In the genomic region with DNA sequence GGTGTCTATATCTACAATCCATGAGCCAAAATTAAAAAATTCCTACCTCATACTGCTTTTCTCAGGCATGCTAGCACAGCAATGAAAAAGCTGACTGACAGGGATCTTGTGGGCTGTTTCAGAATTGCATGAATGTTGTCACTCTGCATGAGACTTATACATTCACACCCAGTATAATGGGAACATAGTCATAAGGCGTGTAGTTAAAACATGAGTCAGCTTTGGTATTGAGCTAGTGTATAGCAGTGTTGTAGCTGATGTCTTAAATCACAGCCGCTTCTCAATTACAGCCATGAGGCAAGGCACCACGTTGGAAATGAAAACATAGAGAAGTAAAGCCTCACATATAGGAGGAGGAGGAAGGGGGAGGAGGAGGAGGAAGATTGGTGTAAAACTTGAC, we compare ENCODE assay signal across 32 mouse cellular contexts.
"Had no signal": no experiment of that assay in that cellular context is flagged by ENCODE, and none has a peak within 500 bp of the region (broad histone marks: within the 10 kb centered on the region; RNA-seq: fewer than 3 reads in every experiment).

No protein-coding gene starts in this region.

- ATAC-seq: liver, embryonic 12.5 days; liver, postnatal 0 days; lung, postnatal 0 days; midbrain, embryonic 13.5 days; midbrain, embryonic 15.5 days; midbrain, embryonic 16.5 days had no signal

- H3K27me3 ChIP-seq: limb, embryonic 12.5 days; limb, embryonic 13.5 days; limb, embryonic 15.5 days; liver, embryonic 12.5 days; liver, embryonic 13.5 days; liver, embryonic 15.5 days; lung, embryonic 15.5 days; megakaryocyte, embryonic 14.5 days; midbrain, embryonic 12.5 days; midbrain, embryonic 13.5 days; midbrain, embryonic 15.5 days; neural tube, embryonic 12.5 days had no signal

- H3K4me2 ChIP-seq: limb, embryonic 12.5 days; limb, embryonic 13.5 days; limb, embryonic 15.5 days; liver, embryonic 11.5 days; liver, embryonic 12.5 days; liver, embryonic 13.5 days; liver, embryonic 15.5 days; lung, embryonic 14.5 days; lung, embryonic 15.5 days; midbrain, embryonic 11.5 days; midbrain, embryonic 12.5 days; midbrain, embryonic 13.5 days; midbrain, embryonic 15.5 days; neural tube, embryonic 12.5 days had no signal

- H3K9ac ChIP-seq: limb, embryonic 12.5 days; limb, embryonic 13.5 days; limb, embryonic 15.5 days; liver, embryonic 12.5 days; liver, embryonic 13.5 days; liver, embryonic 14.5 days; liver, embryonic 15.5 days; liver, postnatal 0 days; lung, embryonic 14.5 days; lung, embryonic 15.5 days; midbrain, embryonic 12.5 days; midbrain, embryonic 13.5 days; midbrain, embryonic 15.5 days; neural tube, embryonic 12.5 days had no signal

- H3K4me1 ChIP-seq: limb, embryonic 10.5 days; limb, embryonic 12.5 days; limb, embryonic 13.5 days; limb, embryonic 15.5 days; liver, embryonic 12.5 days; liver, embryonic 13.5 days; liver, embryonic 15.5 days; lung, embryonic 15.5 days; megakaryocyte, embryonic 14.5 days; midbrain, embryonic 10.5 days; midbrain, embryonic 12.5 days; midbrain, embryonic 13.5 days; midbrain, embryonic 15.5 days; neural tube, embryonic 12.5 days had no signal

- H3K4me3 ChIP-seq: limb, embryonic 10.5 days; limb, embryonic 12.5 days; limb, embryonic 13.5 days; limb, embryonic 15.5 days; liver, embryonic 12.5 days; liver, embryonic 13.5 days; liver, embryonic 15.5 days; lung, embryonic 15.5 days; megakaryocyte, embryonic 14.5 days; midbrain, embryonic 10.5 days; midbrain, embryonic 12.5 days; midbrain, embryonic 13.5 days; midbrain, embryonic 15.5 days; myocyte; neural tube, embryonic 12.5 days had no signal

- H3K9me3 ChIP-seq: limb, embryonic 10.5 days; limb, embryonic 12.5 days; limb, embryonic 13.5 days; limb, embryonic 15.5 days; liver, embryonic 12.5 days; liver, embryonic 13.5 days; liver, embryonic 15.5 days; lung, embryonic 15.5 days; megakaryocyte, embryonic 14.5 days; midbrain, embryonic 10.5 days; midbrain, embryonic 12.5 days; midbrain, embryonic 13.5 days; midbrain, embryonic 15.5 days; neural tube, embryonic 12.5 days had no signal

- H3K36me3 ChIP-seq: limb, embryonic 10.5 days; limb, embryonic 12.5 days; limb, embryonic 13.5 days; limb, embryonic 15.5 days; liver, embryonic 12.5 days; liver, embryonic 13.5 days; liver, embryonic 15.5 days; lung, embryonic 15.5 days; midbrain, embryonic 10.5 days; midbrain, embryonic 12.5 days; midbrain, embryonic 13.5 days; midbrain, embryonic 15.5 days; neural tube, embryonic 12.5 days had no signal

- DNase-seq: left cerebral cortex, postnatal 4 days; liver; liver, embryonic 13.5 days; liver, postnatal 0 days; lung, adult 18-20 months; lung, adult 2 months; lung, embryonic 14.5 days; lung, postnatal 10 days; lung, postnatal 14 days; lung, postnatal 36 days; lung, postnatal 4 days; midbrain, embryonic 14.5 days had no signal

- H3K27ac ChIP-seq: limb, embryonic 10.5 days; limb, embryonic 12.5 days; limb, embryonic 13.5 days; limb, embryonic 15.5 days; liver, embryonic 12.5 days; liver, embryonic 13.5 days; liver, embryonic 14.5 days; liver, embryonic 15.5 days; lung, embryonic 15.5 days; macrophage; midbrain, embryonic 10.5 days; midbrain, embryonic 12.5 days; midbrain, embryonic 13.5 days; midbrain, embryonic 15.5 days; neural tube, embryonic 12.5 days had no signal
